Mouse (Mus musculus) adrenal gland, adult 2 months (tissue): ENCODE results near the gene Adk. TPM values are rescaled to one million over a fixed set of nuclear protein-coding genes. Genes with fewer than 3 reads are reported as not detected.
"Not testable (repeated sequence)": the region's sequence is repeated elsewhere in the genome, so short reads cannot be mapped to it uniquely, and the experiment has no call there.

Experiments
- DNase-seq: peaks from one replicate; pipeline ENCODE4 v3.0.0; 2021
- polyA plus RNA-seq: library from polyadenylated mRNA; depleted of rRNA; stranded (reverse); fragments of >200 nt; gene quantifications from 2 replicates; pipeline ENCODE4 v1.2.3, GENCODE M21; 2012
- total RNA-seq, 2 experiments: library from RNA; stranded (reverse); gene quantifications; 2 replicates each; pipeline ENCODE4 v1.2.3; 2021

Adk gene
- total and polyA plus RNA-seq, 3 experiments: 12.4 to 124 (median 103) TPM

DNA sequence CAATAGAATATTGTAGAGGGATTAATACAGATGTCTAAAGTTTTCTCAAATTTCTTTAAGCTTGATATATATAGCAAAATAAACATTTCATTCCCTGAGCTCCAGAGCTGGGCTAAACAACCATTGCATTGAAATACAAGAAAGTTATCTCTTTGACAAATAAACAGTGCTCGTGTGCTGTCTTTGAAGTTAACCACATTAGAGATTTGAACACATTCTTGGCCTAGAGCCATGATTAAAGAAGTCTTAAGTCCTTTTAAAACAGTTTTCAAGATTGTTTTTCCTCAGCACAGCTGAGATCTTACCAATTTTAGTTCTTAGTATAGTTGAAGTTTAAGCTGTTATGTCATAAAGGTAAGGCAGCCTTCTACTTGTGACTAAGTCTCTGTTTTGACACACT, 11.9 kb downstream of the Adk start:
- no peak for DNase-seq

DNA sequence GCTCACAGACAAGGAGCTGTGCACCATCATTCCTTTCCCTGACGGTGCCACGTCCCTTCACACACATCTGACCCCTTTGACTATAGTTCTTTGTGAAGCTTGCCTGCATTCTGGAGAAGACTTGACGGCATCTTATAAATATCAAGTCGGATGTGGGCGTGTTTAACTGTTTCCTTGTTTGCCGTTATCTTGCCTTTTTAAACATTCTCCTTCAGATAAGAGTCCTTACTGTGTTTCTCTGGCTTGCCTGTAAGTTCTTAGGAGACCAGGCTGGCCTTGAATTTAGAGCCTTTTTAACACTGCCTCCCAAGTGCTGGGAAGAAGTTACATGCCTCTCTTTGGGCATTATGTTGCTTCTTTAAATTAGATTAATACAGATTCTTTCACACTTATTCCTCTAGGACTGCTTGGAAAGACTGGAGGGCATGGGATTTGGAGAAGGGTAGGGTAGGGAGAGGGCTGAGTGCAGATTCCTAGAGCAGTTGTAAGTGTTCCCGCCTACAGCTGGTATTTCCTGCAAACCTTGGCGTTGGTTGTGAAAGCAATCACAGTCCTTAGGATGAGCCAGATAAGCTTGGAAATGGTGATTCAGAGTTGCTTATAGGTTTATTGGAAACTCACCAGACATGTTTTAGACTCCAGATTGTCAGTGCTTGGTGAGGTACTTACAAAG, 13.3 kb downstream of the Adk start:
- no peak for DNase-seq

DNA sequence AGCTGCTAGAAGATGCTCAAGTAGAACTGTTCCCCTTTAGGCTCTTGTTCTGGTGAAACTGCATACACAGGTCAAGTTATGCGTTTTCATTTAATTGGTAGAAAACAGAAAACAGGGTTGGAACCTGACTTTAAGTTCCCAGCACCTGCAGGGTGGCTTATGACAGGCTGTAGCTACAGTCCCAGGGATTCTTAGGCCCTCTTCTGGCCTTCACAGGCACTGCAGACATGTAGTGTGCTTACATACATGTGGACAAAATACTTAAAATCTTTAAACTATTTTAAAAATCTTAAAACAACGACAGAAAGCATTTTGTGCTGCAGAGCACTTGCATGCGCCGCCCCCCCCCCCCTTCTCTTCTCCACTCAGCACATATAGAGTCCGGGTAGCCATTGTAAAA, 17.2 kb downstream of the Adk start:
- DNase-seq: no peak

DNA sequence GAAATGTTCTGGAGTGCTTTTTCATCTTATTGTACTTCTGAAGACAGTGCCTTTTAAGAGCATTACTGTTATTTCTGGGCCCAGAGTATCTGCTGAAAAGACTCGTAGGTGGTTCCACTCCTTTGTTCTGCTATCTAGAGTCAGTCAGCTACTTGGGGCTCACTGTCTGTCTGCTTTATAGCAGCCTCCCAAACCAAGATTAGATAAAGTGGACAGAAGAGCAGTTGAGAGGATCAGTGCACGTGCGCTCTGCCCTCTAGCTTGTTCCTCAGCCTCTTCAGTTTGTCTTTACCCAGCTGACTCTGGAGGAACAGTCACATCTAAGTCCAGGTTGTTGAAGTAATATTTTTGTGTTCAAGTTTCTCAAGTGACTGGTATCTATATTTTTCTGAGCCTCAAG, 21.6 kb downstream of the Adk start:
- no peak for DNase-seq

DNA sequence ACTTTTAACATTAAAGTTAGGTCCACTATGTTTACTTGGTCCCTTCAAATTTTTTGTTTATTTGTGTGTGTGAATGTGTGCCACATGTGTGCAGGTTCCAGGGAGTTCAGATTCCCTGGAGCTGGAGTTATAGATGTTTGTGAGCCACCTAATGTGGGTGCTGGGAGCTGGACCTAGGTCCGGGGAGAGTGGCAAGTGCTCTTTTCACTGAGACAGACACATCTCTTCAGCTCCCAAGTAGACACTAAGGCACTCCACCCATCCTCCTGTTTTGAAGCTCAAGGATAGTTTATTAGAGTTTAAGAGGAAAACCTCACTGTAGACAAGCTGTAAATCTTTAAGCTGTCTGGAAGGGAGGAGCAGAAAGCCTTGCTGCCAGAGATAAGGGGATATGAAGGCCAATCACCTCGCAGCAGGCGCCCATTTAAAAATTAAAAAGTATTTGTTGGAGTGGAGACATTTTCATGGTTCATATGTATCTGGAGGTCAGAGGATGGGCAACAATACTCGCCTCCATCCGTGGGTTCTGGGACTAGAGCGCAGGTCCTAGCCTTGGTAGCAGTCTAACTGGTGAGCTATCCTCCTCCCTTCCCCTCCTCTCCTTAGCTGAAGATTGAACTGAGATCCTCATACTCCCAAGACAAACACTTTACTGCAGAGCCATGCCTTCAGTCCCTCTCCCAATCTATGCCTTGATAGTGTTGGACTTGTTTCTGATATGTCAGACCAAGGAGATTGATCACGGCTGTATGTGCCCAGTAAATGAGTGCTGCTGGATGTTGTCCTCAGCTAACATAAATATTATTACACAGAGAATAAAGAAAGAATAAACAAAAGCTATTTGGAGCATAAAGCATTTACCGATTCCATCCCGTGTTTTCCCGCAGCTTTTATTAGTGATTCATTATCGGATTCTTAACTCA, 22.3 kb downstream of the Adk start:
- no peak for DNase-seq

DNA sequence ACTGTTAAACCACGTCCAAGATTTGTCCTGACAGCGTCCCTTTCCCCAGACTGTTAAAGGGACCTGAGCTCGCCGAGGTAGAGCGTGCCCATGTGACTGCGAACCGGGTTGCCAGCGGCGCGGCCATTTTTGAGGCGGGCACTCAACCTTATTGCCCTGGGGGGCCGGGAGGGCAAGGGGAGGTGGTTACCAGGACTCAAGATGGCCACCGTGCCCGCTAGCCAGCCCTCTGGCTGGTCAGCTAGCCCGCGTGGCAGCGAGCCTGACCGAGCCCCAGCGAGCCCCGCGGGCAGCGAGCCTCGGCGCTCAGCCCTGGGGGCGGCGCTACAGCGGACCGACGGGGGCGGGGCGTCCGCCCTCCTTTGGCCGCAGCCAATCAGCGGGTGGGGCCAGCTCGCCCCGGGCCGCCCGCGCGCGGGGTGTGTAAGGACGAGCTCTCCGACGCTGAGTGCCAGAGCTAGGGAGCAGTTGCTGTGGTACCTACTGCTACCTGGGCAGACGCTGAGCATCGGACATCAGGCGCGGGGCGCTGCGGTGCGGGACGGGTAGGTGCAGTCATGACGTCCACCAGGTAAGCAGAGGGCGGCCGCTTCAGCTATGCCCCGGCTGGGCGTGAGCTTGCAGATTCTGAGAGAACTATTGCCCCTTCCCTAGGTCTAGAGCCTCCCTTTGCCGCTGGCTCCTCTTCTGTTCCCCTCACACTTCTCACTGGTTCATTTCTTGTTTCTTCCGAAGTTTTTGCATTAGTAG, 23.6 kb downstream of the Adk start:
- peak; percentile 97 for DNase-seq

DNA sequence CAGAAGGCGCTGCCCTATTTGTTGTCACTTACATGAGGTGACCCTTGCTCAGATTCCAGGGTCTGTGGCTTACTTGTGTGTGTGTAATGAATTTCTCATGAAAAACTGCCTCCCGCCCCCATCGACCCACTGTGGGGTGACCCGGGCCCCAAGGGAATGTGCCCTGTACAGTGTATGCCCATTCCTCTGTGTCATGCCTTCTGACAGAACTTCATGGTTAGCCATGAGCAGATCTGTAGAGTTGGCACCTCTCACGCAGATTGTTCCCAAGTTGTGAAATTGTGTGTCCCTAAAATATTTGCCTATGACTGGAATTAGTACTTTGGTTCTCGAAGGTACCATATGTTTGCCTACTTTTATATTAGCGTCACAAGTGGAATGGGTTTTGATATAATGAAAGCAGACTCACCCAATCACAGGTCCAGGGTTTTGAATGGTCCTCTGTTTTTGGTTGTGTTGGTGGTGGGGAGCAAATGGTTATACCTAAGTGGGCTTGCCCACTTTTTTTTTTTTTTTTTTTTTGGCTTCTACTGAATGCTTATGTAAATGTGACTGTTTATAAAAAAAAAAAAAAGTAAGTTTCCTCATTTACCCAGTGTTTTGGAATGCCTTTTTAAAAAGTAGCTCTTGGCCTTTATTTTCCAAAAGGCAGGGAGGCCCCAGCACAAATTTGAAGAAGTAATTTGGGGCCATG, 24.3 kb downstream of the Adk start:
- DNase-seq: no peak

DNA sequence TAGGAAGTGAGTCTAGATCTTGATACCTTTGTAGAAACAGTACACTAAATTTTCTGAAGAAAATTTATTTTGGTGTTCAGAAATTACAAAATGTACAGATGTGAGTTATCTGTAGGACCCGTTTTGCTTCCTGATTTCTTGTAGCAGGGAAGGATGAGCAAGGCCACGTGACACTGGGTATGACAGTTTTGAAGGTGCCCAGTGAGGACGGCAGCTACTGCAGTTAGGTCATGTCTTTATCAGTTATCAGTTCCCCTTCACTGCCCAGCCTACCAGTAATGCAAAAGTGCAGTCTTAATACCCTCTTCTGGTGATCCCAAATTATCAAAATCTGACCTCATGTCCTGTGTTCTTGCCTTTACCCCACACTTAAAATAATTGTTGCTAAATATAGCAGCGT, 25.6 kb downstream of the Adk start:
- DNase-seq: no peak

DNA sequence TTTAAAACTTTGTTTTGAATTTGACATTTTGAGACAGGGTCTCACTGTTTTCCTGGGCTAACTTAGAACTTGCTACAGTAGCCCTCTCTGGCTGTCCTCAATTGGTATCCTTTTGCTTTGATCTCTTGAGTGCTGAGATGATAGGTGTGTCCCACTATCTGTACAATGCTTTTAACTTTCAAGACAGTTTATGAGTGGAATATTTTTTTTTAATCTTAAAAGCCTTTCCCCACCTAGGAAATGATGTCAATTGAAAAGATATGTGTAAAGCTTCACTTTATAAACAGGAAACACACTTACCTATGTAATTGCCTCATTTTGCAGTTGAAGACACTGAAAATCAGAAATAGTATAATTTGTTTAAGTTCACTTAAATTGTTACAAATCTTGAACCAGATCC, 26.1 kb downstream of the Adk start:
- no peak for DNase-seq

DNA sequence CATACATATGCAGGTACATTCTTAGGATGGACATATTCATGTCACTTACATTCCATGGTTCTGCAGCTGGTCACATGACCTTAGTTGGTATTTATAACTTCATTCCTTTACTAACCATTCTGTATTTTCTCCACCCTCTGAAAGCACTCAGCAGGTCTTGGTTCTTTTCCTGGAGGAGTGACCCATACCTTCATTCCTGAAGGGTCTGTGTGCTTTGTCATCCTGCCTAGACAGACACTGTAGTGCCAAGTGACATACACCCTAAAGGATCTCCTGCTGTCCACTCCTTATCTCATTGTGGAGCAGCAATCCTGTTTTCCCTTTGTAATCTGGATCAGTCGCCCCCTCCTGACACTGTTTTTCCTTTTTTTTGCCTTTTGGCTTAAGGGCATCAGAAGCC, 30.4 kb downstream of the Adk start:
- DNase-seq: no peak

DNA sequence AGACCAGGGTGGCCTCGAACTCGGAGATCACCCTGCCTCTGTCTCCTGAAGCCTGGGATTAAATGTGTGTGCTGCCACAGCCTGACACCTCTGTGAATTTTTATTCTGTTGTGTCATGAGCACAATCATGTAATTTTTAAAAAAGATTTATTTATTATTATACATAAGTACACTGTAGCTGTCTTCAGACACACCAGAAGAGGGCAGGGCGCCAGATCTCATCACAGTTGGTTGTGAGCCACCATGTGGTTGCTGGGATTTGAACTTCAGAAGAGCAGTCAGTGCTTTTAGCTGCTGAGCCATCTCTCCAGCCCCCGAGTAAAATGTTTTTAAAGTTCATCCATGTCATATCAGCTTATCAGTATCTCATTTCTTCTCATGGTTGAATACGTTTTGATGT, 33.3 kb downstream of the Adk start:
- DNase-seq: no peak

DNA sequence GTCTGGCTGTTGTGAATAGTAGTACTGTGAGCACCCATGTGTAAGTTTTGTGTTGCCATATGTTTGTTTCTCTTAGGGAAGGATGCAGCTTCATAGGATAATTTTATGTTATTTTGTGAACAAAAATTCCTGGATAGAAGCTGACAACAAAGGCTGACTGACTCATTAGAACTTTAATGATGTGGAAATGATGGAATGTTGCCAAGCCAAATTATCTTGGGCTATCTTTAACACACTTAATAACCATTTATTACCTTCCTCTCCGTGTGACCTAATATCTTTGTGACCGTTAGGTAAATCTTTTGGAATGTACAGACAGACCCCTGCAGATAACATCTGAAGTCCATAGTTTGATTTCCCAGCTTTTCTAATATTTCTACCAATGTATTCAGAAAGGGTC, 33.7 kb downstream of the Adk start:
- DNase-seq: no peak

DNA sequence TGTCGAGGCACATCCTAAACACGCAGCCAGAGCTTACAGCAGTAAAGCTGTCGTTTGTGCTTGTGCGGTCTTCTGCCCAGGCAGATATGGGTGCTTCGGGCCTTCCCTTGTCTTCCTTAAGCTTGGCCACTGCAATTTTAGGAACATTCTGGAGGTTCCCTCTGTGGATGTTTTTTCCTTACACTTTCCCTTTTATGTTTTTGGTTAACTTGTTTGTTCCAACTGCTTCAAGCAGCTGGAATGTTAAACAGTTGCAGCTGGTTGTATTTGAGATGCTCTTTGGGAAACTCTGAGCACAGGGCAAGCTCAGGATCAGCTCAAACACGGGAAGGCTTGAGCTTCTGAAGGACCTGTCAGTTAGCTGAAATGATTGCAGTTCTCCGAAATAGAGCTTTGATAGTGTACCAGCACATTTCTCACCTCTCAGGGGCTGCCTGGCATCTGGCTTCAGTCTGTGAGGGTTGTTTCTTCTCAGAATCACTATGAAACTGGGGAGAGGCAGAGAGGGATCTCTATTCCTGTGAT, 34.5 kb downstream of the Adk start:
- DNase-seq: no peak

DNA sequence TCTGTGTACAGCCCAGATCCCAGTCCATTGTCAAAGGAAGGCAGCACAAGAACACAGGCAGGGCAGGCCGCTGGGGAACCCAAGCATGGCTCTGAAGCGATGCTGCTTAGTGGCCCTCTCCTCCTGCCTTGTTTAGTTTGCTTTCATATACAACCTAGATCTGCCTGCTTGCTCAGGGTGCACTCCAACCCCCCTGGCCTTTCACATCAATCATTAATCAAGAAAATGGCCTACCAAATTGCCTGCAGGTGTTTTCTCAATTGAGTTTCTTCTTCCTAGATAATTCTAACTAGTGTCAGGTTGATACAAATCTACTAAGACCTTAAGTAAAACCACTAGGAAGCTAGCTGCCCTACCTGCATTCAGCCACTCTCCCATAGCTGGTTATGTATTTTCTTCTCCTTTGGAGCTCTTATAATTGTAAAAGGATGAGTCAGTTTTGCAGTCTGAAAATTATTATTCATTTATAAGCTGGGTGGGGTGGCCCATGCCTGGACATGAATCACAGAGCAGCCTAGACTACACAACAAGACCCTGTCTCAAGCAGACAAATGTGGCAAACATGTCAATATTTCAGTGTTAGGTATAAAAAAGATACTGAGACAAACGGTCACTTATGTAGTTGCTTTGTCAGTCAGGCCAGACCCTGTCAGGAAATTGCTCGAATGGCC, 35.2 kb downstream of the Adk start:
- no peak for DNase-seq

DNA sequence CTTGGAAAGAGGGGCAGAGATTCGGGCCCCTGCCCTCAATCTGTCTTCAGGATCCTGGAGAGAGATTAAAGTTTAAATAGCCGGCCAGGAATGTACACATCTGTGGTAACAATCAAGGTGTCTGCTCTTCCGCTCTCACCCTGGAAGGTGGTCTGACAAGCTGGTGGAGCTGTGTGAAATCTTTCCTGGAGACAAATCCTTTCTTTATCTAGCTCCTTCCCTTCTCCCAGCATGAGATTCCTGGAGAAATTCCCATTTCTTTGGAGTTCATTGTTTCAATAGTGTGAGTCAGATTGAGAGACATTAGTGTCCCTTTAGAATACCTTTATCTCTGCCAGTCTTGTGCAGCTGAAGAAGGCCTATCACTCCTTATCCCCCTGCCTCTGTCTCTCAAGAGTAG, 36.4 kb downstream of the Adk start:
- DNase-seq: no peak

DNA sequence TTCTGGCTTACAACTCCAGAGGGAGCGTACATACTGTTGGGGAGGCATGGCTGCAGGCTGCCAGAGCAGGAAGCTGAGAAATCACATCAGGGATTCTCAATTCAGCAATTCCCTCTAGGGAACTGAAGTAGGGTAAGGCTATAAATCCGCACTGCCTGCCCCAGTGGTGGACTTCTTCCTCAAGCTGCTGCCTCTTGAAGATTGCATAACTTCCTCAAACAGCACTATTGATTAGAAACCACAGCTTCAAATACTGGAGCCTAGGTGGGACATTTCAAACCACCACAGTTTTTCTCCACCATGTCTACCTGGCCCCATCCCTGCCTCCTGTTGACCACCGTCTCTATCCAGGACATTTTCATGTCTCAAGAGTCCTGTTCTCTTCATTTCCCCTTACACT, 38.0 kb downstream of the Adk start:
- DNase-seq: no peak

DNA sequence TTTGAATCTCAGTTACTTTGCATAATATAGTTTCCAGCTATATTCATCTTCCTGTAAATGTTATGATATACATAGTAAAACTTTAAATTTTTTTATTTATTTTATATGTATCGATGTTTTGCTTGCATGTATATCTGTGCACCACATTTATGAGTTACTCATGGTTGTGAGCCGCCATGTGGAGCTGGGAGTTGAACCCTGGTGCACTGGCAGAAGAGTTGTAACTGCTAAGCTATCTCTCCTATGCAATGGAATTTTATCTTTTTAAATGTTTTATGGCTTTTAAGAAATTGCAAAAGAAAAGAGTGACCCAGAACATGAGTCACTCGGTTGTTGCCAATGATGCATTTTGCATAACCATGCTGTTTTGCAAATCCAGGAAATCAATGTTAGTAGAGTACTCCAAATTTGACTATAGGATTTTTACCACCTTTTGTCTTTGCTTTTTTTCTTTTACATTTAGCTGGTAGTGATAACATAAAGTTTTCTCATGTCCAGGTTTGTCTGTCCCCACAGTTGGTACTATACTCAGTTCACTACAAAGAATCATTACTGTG, 38.6 kb downstream of the Adk start:
- DNase-seq: no peak

DNA sequence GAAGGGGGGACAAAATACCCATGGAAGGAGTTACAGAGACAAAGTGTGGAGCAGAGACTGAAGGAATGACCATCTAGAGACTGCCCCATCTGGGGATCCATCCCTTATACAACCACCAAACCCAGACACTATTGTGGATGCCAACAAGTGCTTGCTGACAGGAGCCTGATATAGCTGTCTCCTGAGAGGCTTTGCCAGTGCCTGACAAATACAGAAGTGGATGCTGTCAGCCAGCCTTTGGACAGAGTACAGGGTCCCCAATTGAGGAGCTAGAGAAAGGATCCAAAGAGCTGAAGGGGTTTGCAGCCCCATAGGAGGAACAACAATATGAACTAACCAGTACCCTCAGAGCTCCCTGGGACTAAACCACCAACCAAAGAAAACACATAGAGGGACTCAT, 41.8 kb downstream of the Adk start:
- not testable (repeated sequence) for DNase-seq

DNA sequence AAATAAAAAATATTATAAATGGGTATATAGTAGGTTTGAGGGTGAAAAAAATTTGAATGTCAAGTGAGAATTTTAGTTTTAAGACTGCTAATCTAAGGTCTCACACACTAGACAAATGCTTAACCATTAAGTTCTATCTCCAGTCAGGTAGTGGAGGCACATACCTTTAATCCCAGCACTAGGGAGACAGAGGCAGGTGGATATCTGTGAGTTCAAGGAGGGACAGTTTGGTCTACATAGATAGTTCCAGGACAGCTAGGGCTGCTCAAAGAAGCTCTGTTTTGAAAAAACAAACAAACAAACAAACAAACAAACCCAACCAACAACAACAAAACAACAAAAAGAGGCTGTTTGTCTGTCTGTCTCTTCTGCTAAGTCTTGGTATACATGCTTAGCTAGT, 43.9 kb downstream of the Adk start:
- no peak for DNase-seq

DNA sequence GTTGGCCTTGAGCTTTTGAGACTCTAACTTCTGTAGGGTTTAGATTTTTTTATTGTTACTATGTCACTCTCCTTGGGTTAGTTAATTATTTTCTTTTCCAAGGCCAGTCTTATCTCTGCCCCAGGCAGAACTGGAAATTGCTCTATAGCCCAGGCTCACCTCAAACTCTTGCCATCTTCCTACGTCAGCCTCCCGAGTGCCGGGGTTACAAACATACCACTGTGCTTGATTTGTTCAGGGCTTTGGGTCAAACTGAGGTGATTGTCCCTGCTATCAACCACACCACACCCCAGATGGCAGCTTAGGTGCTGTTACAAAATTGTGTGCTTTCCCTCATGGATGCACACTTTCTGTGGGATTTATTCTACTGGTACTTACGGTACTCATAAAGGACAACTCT, 44.3 kb downstream of the Adk start:
- peak; percentile 46 for DNase-seq

DNA sequence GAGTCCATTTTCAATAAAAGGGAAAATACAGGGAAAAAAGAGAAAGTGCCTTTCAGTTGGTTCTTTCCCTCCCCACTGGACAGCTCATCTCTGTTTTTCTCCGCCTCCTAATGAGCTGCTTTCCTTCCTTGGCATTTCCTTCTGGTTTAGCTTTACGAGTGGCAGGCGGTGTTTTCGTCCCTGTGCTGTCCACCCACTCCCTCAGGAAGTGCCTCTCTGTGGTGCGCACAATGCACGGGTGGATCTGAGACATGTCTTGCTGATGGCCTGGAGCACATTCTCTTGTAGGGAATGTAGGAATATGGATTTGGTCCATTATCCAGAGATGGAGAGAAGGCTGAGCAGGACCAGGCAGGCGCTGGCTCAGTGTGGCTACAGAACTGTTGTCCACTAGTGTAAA, 47.0 kb downstream of the Adk start:
- no peak for DNase-seq
